Mouse (Mus musculus): ENCODE measurements around the gene Metrn. TPM values are rescaled to one million over a fixed set of nuclear protein-coding genes. Genes with fewer than 3 reads are reported as not detected.

The Metrn gene
- total and polyA plus RNA-seq, 3 experiments: 16.9 to 50.1 (median 23.7) TPM

- Histone ChIP-seq H3K4me1 (ENCODE audit: control insufficient read depth in 1 of 2, insufficient read depth in 2 of 2) (peaks cover 9 to 19% of the 10 kb centered on the region in 2 experiments), H3K79me2 (replicated peaks; ENCODE audit: control insufficient read depth, extremely low read depth, insufficient read depth, poor library complexity, severe bottlenecking) (peaks cover 4% of the 10 kb centered on the region)
- dilution Hi-C loops (cut with MboI; ENCODE audit: extremely low pct_ligation_motif_present, extremely low pct_unique_long_range_greater_than_20kb, low sequenced_read_pairs): no loop called here
These were observed 40.1 kb upstream of the Metrn start, which contains the start of gene Rhbdl1 for GRCm38 (mm10) chr17:25837076-25837410. Rhbdl1 (minus strand) TSS chr17:25837295.

DNA sequence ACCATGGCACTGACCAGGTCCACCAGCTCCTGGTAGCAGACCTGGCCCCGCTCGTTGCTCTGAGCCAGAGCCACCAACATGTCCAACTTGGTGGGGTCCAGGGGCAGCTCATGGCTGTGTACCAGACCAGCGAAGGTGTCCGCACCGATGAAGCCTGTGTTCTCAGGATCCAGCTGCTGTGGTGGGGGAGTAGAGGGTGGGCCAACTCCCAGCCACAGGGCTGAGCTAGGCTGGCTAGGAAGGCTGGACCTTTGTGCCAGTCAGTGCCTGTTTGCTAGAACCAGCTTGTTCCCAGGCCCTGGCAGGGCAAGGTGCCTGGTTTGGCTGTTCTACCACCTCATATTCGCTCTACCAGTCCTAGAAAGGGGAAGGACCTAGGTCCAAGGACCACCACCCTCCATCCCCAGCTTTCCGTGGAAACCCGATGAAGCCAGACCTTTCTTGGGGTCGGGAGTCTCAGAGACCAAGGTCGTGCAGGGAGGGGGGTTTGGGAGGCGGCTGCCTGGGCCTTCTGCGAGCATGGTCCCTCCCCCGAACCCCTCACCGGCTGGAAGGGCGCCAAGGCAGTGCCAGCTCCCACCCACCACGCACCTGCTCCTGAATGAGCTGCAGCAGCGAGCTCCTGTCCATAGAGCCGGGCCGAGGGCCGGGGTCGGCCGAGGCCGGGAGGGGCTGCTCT lies 39.6 kb upstream of the Metrn start:
- Histone ChIP-seq H3K27ac (ENCODE audit: insufficient read depth, low read depth) (no peak overlapping the region), H3K79me2 (replicated peaks; ENCODE audit: control insufficient read depth, extremely low read depth, insufficient read depth, poor library complexity, severe bottlenecking) (peaks cover 9% of the 10 kb centered on the region), H3K4me1 (ENCODE audit: control insufficient read depth in 1 of 2, insufficient read depth in 2 of 2) (peaks cover 13 to 24% of the 10 kb centered on the region in 2 experiments), H3K4me2 (ENCODE audit: insufficient read depth, low read depth, poor library complexity, severe bottlenecking) (no peak overlapping the region), H3K36me3 (replicated peaks in 1 of 2; ENCODE audit: control insufficient read depth in 1 of 2, insufficient read depth in 1 of 2, low read length in 1 of 2) (peaks cover 65 to 76% of the 10 kb centered on the region in 2 experiments), H3K9ac (ENCODE audit: insufficient read depth, low read depth) (no peak overlapping the region), H3K4me3 (replicated peaks in 1 of 3; ENCODE audit: low read depth in 2 of 3, low read length in 2 of 3, poor library complexity in 1 of 3) (no peak overlapping the region), H3K27me3 (replicated peaks) (no peaks in the 10 kb centered on the region), H3K9me3 (replicated peaks; ENCODE audit: low read length) (no peaks in the 10 kb centered on the region)
- DNase-seq (ENCODE audit: extremely low read depth): no peak
- dilution Hi-C loops (cut with MboI; ENCODE audit: extremely low pct_ligation_motif_present, extremely low pct_unique_long_range_greater_than_20kb, low sequenced_read_pairs): no loop called here
- TF ChIP-seq IRF4 (IDR thresholded peaks at IDR 0.05; ENCODE audit: low read depth, low read length) (no peak), ZNF384 (IDR thresholded peaks at IDR 0.05; ENCODE audit: low read depth, low read length) (no peak), ELF1 (IDR thresholded peaks at IDR 0.05; ENCODE audit: low read depth, low read length) (no peak), POLR2AphosphoS2 (IDR thresholded peaks at IDR 0.05; ENCODE audit: low read depth, low read length) (no peak; the same call in 1 of the 2 replicates), TBP (conservative IDR thresholded peaks at IDR 0.05; ENCODE audit: low read depth, low read length) (no peak), SIN3A (IDR thresholded peaks at IDR 0.05; ENCODE audit: low read length) (no peak), HCFC1 (IDR thresholded peaks at IDR 0.05; ENCODE audit: low read depth, low read length) (no peak), USF2 (conservative IDR thresholded peaks at IDR 0.05; ENCODE audit: low read depth, low read length) (no peak), BHLHE40 (IDR thresholded peaks at IDR 0.05; ENCODE audit: low read depth, low read length) (no peak), MXI1 (IDR thresholded peaks at IDR 0.05; ENCODE audit: low read depth, low read length) (no peak), ZKSCAN1 (IDR thresholded peaks at IDR 0.05; ENCODE audit: borderline replicate concordance, low read depth, low read length) (no peak), NELFE (IDR thresholded peaks at IDR 0.05; ENCODE audit: low read depth, low read length) (no peak), PAX5 (IDR thresholded peaks at IDR 0.05; ENCODE audit: low read length) (no peak), UBTF (IDR thresholded peaks at IDR 0.05; ENCODE audit: low read depth, low read length) (no peak), RCOR1 (conservative IDR thresholded peaks at IDR 0.05; ENCODE audit: low read depth, low read length) (no peak), EP300 (IDR thresholded peaks at IDR 0.05; ENCODE audit: low read length) (no peak), RAD21 (IDR thresholded peaks at IDR 0.05; ENCODE audit: low read depth, low read length) (no peak), SMC3 (IDR thresholded peaks at IDR 0.05; ENCODE audit: low read depth, low read length) (no peak), MEF2A (IDR thresholded peaks at IDR 0.05; ENCODE audit: borderline replicate concordance, low read depth, low read length) (no peak), GABPA (IDR thresholded peaks at IDR 0.05; ENCODE audit: insufficient replicate concordance, low read depth, low read length) (no peak)
- in situ Hi-C loops (cut with MboI; ENCODE audit: low pct_ligation_motif_present, low pct_unique_long_range_greater_than_20kb, low sequenced_read_pairs): no loop called here

More at GRCm38 (mm10) chr17:25837076-25837410, 40.1 kb upstream of the Metrn start, which contains the start of gene Rhbdl1:
- H3K9ac ChIP-seq (ENCODE audit: insufficient read depth, low read depth): no peak within 1 kb of the TSS
- DNase-seq (ENCODE audit: extremely low read depth): no peak
- peaks cover 68 to 76% of the 10 kb centered on the region in 2 experiments for H3K36me3 ChIP-seq (replicated peaks in 1 of 2; ENCODE audit: control insufficient read depth in 1 of 2, insufficient read depth in 1 of 2, low read length in 1 of 2)
- no peak within 1 kb of the TSS for H3K4me2 ChIP-seq (ENCODE audit: insufficient read depth, low read depth, poor library complexity, severe bottlenecking)
- in situ Hi-C loops (cut with MboI; ENCODE audit: low pct_ligation_motif_present, low pct_unique_long_range_greater_than_20kb, low sequenced_read_pairs): no loop called here
- H3K9me3 ChIP-seq (replicated peaks; ENCODE audit: low read length): no peaks in the 10 kb centered on the region
- H3K27ac ChIP-seq (ENCODE audit: insufficient read depth, low read depth): no peak within 1 kb of the TSS
- no peak for TF ChIP-seq ZNF384 (IDR thresholded peaks at IDR 0.05; ENCODE audit: low read depth, low read length)
- no peak for TF ChIP-seq GABPA (IDR thresholded peaks at IDR 0.05; ENCODE audit: insufficient replicate concordance, low read depth, low read length)
- no peak for TF ChIP-seq MYC (IDR thresholded peaks at IDR 0.05; ENCODE audit: low read depth, low read length)
- TF ChIP-seq ETS1 (conservative IDR thresholded peaks at IDR 0.05; ENCODE audit: low read depth, low read length): no peak
- TF ChIP-seq IRF4 (IDR thresholded peaks at IDR 0.05; ENCODE audit: low read depth, low read length): no peak
- TF ChIP-seq HCFC1 (IDR thresholded peaks at IDR 0.05; ENCODE audit: low read depth, low read length): no peak
- no peak for TF ChIP-seq SIN3A (IDR thresholded peaks at IDR 0.05; ENCODE audit: low read length)
- TF ChIP-seq MAX (IDR thresholded peaks at IDR 0.05; ENCODE audit: low read length): no peak
- TF ChIP-seq E2F4 (IDR thresholded peaks at IDR 0.05; ENCODE audit: insufficient replicate concordance, low read depth, low read length): no peak
- no peak for TF ChIP-seq SMC3 (IDR thresholded peaks at IDR 0.05; ENCODE audit: low read depth, low read length)
- TF ChIP-seq JUN (IDR thresholded peaks at IDR 0.05; ENCODE audit: insufficient read depth, low read depth, low read length): no peak
- TF ChIP-seq ZKSCAN1 (IDR thresholded peaks at IDR 0.05; ENCODE audit: borderline replicate concordance, low read depth, low read length): no peak
- no peak for TF ChIP-seq PAX5 (IDR thresholded peaks at IDR 0.05; ENCODE audit: low read length)
- TF ChIP-seq MXI1 (IDR thresholded peaks at IDR 0.05; ENCODE audit: low read depth, low read length): no peak
- TF ChIP-seq MAZ (IDR thresholded peaks at IDR 0.05; ENCODE audit: low read depth, low read length): no peak
- TF ChIP-seq BHLHE40 (IDR thresholded peaks at IDR 0.05; ENCODE audit: low read depth, low read length): no peak
- H3K4me3 ChIP-seq (replicated peaks in 1 of 3; ENCODE audit: low read depth in 2 of 3, low read length in 2 of 3, poor library complexity in 1 of 3): no peak within 1 kb of the TSS
- no peaks in the 10 kb centered on the region for H3K27me3 ChIP-seq (replicated peaks)
